Mouse (Mus musculus) left cerebral cortex, adult 18-20 months (tissue): ENCODE results near the gene Susd1. TPM values are rescaled to one million over a fixed set of nuclear protein-coding genes. Genes with fewer than 3 reads are reported as not detected.
"Not testable (repeated sequence)": the region's sequence is repeated elsewhere in the genome, so short reads cannot be mapped to it uniquely, and the experiment has no call there.

ENCODE experiments used
- DNase-seq, 2 experiments: peaks; one replicate each; pipeline ENCODE4 v3.0.0; 2021 to 2022; ENCODE audit warnings: low spot score in 2 of 2, mixed read lengths in 1 of 2
- total RNA-seq, 2 experiments: library from RNA; stranded (reverse); gene quantifications; 2 replicates each; pipeline ENCODE4 v1.2.3; 2021

Susd1 gene
- total RNA-seq, 2 experiments from 2014 or later: 6.1 to 7.3 TPM

- DNase-seq: no peak
Measured at GRCm38 (mm10) chr4:59290972-59291576, 147.4 kb downstream of the Susd1 start.

GRCm38 (mm10) chr4:59287103-59287502 lies 151.3 kb downstream of the Susd1 start:
- DNase-seq: no peak

GRCm38 (mm10) chr4:59286351-59286750 lies 152.1 kb downstream of the Susd1 start:
- DNase-seq: not testable (repeated sequence)

GRCm38 (mm10) chr4:59282699-59283487 lies 155.5 kb downstream of the Susd1 start:
- no peak for DNase-seq

GRCm38 (mm10) chr4:59282137-59282536 lies 156.3 kb downstream of the Susd1 start:
- DNase-seq: no peak

GRCm38 (mm10) chr4:59280876-59281275 lies 157.6 kb downstream of the Susd1 start:
- DNase-seq: no peak

GRCm38 (mm10) chr4:59279111-59279510 lies 159.3 kb downstream of the Susd1 start:
- no peak for DNase-seq

- no peak for DNase-seq
Measured at GRCm38 (mm10) chr4:59278410-59278809, 160.0 kb downstream of the Susd1 start.

- DNase-seq: no peak
Measured at GRCm38 (mm10) chr4:59277958-59278357, 160.5 kb downstream of the Susd1 start.

GRCm38 (mm10) chr4:59275956-59276355 lies 162.5 kb downstream of the Susd1 start:
- DNase-seq: no peak

GRCm38 (mm10) chr4:59275494-59275893 lies 162.9 kb downstream of the Susd1 start:
- DNase-seq: no peak

GRCm38 (mm10) chr4:59274136-59274535 lies 164.3 kb downstream of the Susd1 start:
- DNase-seq: no peak

- DNase-seq: no peak
Measured at GRCm38 (mm10) chr4:59273342-59273741, 165.1 kb downstream of the Susd1 start.

GRCm38 (mm10) chr4:59265631-59266030 lies 172.8 kb downstream of the Susd1 start:
- no peak for DNase-seq

- DNase-seq: no peak
Measured at GRCm38 (mm10) chr4:59265182-59265581, 173.3 kb downstream of the Susd1 start.

Other genes starting within 250 kb of the Susd1 start
- 10 to 100 TPM; 83.6 to 86.2 TPM for gene Ugcg, start 249.4 kb downstream of the Susd1 start, total RNA-seq
- 10 to 100 TPM; 31.3 to 34.4 TPM for gene Ptbp3, start 110.7 kb upstream of the Susd1 start, total RNA-seq
- 10 to 100 TPM; 25.7 to 28.1 TPM for gene Hsdl2, start 142.9 kb upstream of the Susd1 start, total RNA-seq
- gene E130308A19Rik, start 187.6 kb upstream of the Susd1 start, total RNA-seq: 10 to 100 TPM; 11.6 to 13.1 TPM